Mouse (Mus musculus) kidney, embryonic 14.5 days (tissue): ENCODE data around the gene Cd24a. TPM values are rescaled to one million over a fixed set of nuclear protein-coding genes. Genes with fewer than 3 reads are reported as not detected.

Experiments used
- ATAC-seq: fragments of 200-750 bp; cut with Nextera tagmentation; 2 replicates; pipeline ENCODE4 v1.8.0; 2017; ENCODE audit warnings: moderate number of reproducible peaks, mild to moderate bottlenecking, moderate TSS enrichment, moderate library complexity; ENCODE audit not compliant: low FRiP score, low TSS enrichment
- H3K27ac ChIP-seq: fragments of 300-500 bp; sonication (generic); 2 replicates; pipeline ENCODE4 v1.5.1; 2014; ENCODE audit warnings: low read depth, mild to moderate bottlenecking, low read length, moderate library complexity, mixed read lengths
- H3K27me3 ChIP-seq: fragments of 300-500 bp; sonication (generic); 2 replicates; pipeline ENCODE4 v1.6.1; 2014; ENCODE audit warnings: mild to moderate bottlenecking, low read length; ENCODE audit not compliant: control insufficient read depth, insufficient read depth
- H3K36me3 ChIP-seq: fragments of 300-500 bp; sonication (generic); 2 replicates; pipeline ENCODE4 v1.6.1; 2014; ENCODE audit warnings: low read length, mixed read lengths; ENCODE audit not compliant: control insufficient read depth, insufficient read depth
- H3K4me1 ChIP-seq: fragments of 300-500 bp; sonication (generic); 2 replicates; pipeline ENCODE4 v1.6.1; 2014; ENCODE audit warnings: low read length, mixed read lengths; ENCODE audit not compliant: control insufficient read depth, insufficient read depth
- H3K4me2 ChIP-seq: fragments of 300-500 bp; sonication (generic); replicated peaks from 2 replicates; pipeline ENCODE4 v1.6.1; 2014; ENCODE audit warnings: low read depth, mild to moderate bottlenecking, low read length
- H3K4me3 ChIP-seq: fragments of 300-500 bp; sonication (generic); 2 replicates; pipeline ENCODE4 v1.5.1; 2014; ENCODE audit warnings: mild to moderate bottlenecking, low read length
- H3K9ac ChIP-seq: fragments of 300-500 bp; sonication (generic); 2 replicates; pipeline ENCODE4 v1.6.1; 2014; ENCODE audit warnings: low read depth, mild to moderate bottlenecking, low read length, moderate library complexity
- H3K9me3 ChIP-seq: fragments of 300-500 bp; sonication (generic); 2 replicates; pipeline ENCODE4 v1.6.1; 2016; ENCODE audit warnings: low read length; ENCODE audit not compliant: control insufficient read depth
- WGBS: fragments of 180-500 bp; shearing (Covaris S2); extraction: QIAGEN DNeasy Blood & Tissue Kit; methylation state at CpG from one replicate; pipeline ENCODE4 v1.1.7; 2014; 5-methylcytosine and 5-hydroxymethylcytosine counted together
- polyA plus RNA-seq: library from polyadenylated mRNA; unstranded; fragments of >200 nt; fragmentation: Nextera tagmentation; extraction: Ambion mirVana; gene quantifications from 2 replicates; pipeline ENCODE4 v1.2.1, GENCODE M21; 2014

Gene Cd24a
- polyA plus RNA-seq, 1 experiment from 2014 or later, result 609 TPM

DNA sequence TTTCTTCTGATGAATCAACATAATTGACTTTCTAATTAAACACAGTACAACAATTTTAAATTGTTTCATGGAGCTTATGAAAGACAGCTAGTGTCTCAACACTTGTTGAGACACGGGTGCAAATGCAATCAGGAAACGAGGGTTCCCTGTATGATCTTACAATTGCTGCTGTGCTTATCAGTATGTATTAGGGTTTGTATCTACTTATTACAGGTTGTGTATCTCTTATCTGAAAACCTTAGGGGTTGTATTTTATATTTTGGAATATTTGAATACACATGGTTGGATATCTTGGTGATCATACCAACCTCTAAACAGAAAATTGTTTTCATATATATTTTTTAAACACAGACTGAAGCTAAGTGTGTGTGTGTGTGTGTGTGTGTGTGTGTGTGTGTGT lies 16.1 kb downstream of the Cd24a start:
- Histone ChIP-seq H3K27me3 (no peaks in the 10 kb centered on the region), H3K9me3 (no peaks in the 10 kb centered on the region), H3K4me2 (no peak overlapping the region), H3K36me3 (no peaks in the 10 kb centered on the region), H3K27ac (no peak overlapping the region), H3K4me1 (no peaks in the 10 kb centered on the region), H3K4me3 (no peak overlapping the region), H3K9ac (no peak overlapping the region)
- no peak for ATAC-seq
- 83% methylated on average over 2 of the region's 2 CpGs for WGBS

DNA sequence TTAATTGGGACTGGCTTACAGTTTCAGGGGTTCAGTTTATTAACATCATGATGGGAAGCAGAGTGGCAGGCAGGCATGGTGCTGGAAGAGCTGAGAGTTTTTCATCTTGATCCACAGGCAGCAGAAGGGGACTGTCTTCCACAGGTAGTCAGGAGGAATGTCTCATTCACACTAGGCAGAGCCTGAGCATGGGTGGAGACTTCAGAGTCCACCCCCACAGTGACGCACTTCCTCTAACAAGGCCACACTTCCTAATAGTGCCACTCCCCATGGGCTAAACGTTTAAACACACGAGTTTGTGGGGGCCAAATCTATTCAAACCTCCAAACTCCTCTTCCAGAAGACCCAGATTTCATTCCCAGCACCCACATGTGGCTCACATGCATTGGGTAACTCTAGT lies 16.8 kb downstream of the Cd24a start:
- no peak for ATAC-seq
- no peaks in the 10 kb centered on the region for H3K9me3 ChIP-seq
- WGBS, result 72% methylated on average over 3 of the region's 3 CpGs

DNA sequence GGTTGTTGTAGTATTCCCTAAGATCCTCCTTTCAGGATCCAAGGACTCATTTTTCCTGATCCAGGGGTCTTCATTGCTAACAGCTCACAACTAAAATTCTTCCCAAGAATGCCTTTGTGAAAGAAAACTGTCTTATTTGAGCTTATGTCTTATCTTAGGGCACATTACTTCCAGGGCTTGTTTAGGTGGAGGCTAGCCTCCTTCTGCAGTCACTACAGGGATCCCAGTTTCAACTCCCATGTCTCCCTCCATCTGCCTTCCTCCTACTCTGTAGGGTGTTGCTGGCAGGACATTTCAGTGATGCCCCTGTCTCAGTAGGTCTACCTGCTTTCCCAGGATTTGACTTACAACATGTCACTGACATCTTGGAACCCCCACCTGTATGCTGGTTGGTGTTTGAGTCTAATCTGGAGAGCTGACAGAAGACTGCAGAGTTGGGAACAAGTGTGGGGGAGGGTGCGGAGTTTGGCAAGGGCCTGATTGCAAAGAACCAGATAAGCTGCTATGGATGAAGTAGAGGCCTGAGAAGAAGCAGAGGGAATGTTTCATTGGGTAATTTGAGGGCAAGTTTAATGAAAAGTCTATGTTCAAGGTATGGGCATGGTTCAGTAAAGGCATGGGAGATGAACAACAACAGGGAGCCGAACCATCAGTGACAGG lies 20.1 kb downstream of the Cd24a start:
- H3K4me3 ChIP-seq, result no peak overlapping the region
- H3K9me3 ChIP-seq, result no peaks in the 10 kb centered on the region
- 0 out of 2 replicates have a peak, but pooled peaks cover 9% of the 10 kb centered on the region for H3K4me1 ChIP-seq
- H3K9ac ChIP-seq, result no peak overlapping the region
- H3K36me3 ChIP-seq, result no peaks in the 10 kb centered on the region
- no peak for ATAC-seq
- WGBS, result 93% methylated on average over 2 of the region's 2 CpGs
- no peak overlapping the region for H3K27ac ChIP-seq
- H3K27me3 ChIP-seq, result no peaks in the 10 kb centered on the region
- H3K4me2 ChIP-seq, result no peak overlapping the region

More for the DNA sequence above, 16.8 kb downstream of the Cd24a start:
- Histone ChIP-seq H3K4me3 (no peak overlapping the region), H3K27me3 (no peaks in the 10 kb centered on the region), H3K27ac (no peak overlapping the region), H3K9ac (no peak overlapping the region), H3K36me3 (no peaks in the 10 kb centered on the region), H3K4me1 (no peaks in the 10 kb centered on the region), H3K4me2 (no peak overlapping the region)

DNA sequence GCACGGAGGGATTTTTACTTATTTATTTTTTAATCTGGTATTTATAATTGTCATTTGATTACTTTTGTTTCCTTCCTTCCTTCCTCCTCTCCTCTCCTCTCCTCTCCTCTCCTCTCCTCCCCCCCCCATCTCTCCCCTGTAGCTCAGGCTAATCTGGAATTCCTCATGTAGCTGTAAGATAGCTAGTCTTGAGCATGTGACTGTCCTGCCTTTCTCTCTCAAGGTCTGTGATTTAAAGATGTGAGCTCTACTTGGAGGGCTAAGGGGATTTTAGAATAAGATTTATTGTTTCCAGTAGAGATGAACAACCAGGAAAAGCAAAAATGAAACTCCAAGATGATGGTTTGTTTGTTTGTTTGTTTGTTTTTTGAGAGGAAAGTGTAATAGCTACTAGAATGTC lies 23.0 kb downstream of the Cd24a start:
- WGBS, result 84% methylated on average over 1 of the region's 1 CpGs
- Histone ChIP-seq H3K4me1 (0 out of 2 replicates have a peak, but pooled peaks cover 9% of the 10 kb centered on the region), H3K9me3 (no peaks in the 10 kb centered on the region), H3K27me3 (no peaks in the 10 kb centered on the region), H3K9ac (no peak overlapping the region), H3K36me3 (no peaks in the 10 kb centered on the region), H3K27ac (peak overlapping the region; percentile 39; the same call in 1 of the 2 replicates), H3K4me3 (no peak overlapping the region), H3K4me2 (no peak overlapping the region)
- peak; percentile 74; the same call in 1 of the 2 replicates for ATAC-seq

DNA sequence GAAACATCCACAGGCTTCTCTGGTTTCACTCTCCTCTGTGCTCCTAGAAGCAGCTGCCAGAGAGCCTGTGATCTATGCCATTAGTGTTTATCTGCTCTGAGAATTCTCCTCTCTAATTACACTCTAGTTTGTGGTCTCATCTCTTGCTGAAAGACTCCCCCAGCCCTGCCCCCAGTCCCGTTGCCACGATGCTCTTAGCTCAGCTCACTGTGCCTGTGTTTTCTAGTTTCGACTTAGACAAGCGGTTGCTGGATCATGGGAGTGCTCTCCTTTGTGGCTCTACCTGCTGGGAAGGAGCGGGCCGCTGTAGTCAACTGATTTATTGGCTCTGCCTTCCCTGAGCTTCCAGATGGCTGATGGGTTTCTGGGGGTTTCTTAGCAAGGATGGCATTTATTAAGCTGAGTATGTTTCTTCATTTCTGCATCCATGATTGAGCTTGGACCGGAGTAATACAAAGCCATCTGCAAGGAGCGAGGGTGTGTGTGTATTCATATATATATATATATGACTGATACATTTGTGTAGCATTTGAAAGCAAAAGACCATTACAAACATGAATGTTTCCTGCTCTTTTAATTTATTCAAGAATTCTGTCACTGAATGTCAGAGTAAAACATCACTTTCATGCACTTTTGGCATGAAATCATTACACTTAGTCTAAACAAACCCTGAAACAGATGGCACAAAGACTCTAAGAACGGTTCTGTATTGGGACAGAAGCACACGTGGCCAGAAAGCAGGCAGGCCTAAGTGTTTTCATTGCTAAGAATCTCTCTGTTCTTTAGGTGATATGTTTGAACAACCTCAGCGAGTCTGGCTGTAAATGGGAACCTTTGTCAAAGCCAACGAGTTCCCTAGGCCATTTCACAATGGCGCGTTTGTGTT lies 23.7 kb downstream of the Cd24a start:
- Histone ChIP-seq H3K27ac (peak overlapping the region; percentile 39; the same call in 1 of the 2 replicates), H3K4me3 (no peak overlapping the region), H3K4me1 (0 out of 2 replicates have a peak, but pooled peaks cover 9% of the 10 kb centered on the region), H3K9me3 (no peaks in the 10 kb centered on the region), H3K9ac (no peak overlapping the region), H3K4me2 (no peak overlapping the region), H3K27me3 (no peaks in the 10 kb centered on the region), H3K36me3 (no peaks in the 10 kb centered on the region)
- WGBS, result 23% methylated on average over 14 of the region's 14 CpGs
- peak; percentile 94 for ATAC-seq

DNA sequence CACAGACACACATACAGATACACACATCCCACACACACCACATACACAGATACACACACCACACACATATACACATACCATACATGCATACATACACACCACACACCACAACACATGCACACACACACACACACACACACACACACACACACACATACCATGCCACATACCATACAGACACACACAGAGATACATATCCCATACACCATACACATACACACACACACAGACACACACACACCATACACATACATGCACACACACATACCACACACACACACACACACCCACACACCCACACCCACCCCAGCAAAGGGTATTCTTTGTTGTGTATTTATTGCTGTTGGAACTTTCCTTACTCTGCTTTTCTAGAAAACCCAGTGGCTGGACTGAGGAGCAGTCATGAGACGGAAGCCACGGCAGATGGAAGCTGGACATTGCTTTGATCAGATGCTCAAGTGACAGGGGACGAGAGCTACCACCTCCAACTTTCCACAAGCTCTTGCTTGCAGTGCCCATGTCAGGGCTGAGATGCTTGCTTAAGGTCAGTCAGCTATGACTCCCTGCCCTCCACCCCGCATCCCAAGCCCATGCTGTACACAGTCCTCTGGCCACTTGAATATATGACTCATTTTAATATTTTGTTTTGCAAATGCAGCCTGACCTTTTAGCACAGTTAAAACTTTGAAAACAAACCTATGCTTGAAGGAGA lies 26.0 kb downstream of the Cd24a start:
- H3K36me3 ChIP-seq, result no peaks in the 10 kb centered on the region
- WGBS, result 57% methylated on average over 4 of the region's 4 CpGs
- ATAC-seq, result no peak
- H3K9ac ChIP-seq, result no peak overlapping the region
- H3K4me3 ChIP-seq, result no peak overlapping the region
- no peaks in the 10 kb centered on the region for H3K9me3 ChIP-seq
- H3K27me3 ChIP-seq, result no peaks in the 10 kb centered on the region
- no peak overlapping the region for H3K4me2 ChIP-seq
- H3K4me1 ChIP-seq, result 0 out of 2 replicates have a peak, but pooled peaks cover 9% of the 10 kb centered on the region
- no peak overlapping the region for H3K27ac ChIP-seq

DNA sequence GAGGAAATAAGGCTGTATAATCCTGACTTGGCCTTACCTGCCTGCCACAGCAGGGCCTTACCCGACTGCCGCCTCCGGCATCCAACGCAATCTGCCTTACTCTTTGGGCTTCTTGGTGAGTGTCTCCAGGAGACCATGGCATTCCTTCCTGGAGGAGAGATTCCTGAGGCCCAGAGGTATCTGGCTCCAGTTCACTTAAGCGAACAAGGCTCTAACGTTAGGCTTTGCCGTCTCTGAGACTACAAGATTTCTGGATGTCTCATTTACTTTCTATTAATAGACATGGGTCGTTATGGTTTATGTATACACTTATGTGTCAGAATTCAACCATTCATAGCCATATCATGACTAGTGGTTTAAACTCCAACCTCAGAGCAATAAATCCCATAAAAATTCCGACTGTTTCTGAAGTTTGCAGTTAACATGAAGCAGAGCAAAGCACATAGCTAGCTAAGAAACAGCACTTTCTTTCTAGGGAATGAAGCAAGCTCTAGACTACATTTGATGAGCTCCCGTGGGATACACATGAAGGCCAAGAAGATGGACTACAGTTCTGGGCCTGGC lies 26.7 kb downstream of the Cd24a start:
- 72% methylated on average over 10 of the region's 10 CpGs for WGBS
- no peaks in the 10 kb centered on the region for H3K9me3 ChIP-seq
- H3K27ac ChIP-seq, result no peak overlapping the region
- H3K4me2 ChIP-seq, result no peak overlapping the region
- H3K9ac ChIP-seq, result no peak overlapping the region
- H3K4me3 ChIP-seq, result no peak overlapping the region
- H3K36me3 ChIP-seq, result no peaks in the 10 kb centered on the region
- no peaks in the 10 kb centered on the region for H3K27me3 ChIP-seq
- H3K4me1 ChIP-seq, result 0 out of 2 replicates have a peak, but pooled peaks cover 9% of the 10 kb centered on the region
- no peak for ATAC-seq

DNA sequence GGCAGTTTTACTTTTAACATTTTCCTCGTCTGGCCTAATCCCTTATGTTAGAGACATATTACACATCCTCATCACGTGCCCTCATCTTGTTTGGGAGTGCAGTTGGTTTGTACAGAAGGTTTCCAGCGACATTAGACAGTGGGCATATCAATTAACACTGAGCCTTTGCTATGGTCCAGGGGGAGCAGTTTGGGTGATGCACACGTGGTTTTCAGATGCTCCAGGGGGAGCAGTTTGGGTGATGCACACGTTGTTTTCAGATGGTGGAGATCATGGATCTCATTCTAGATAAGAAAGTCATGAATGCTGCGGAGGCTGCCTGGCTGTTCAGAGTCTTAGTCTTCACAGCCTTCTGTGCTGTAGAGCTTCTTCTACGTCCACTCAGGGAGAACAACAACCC lies 27.8 kb downstream of the Cd24a start:
- H3K4me2 ChIP-seq, result no peak overlapping the region
- no peaks in the 10 kb centered on the region for H3K9me3 ChIP-seq
- H3K27ac ChIP-seq, result no peak overlapping the region
- 0 out of 2 replicates have a peak, but pooled peaks cover 6% of the 10 kb centered on the region for H3K4me1 ChIP-seq
- H3K4me3 ChIP-seq, result no peak overlapping the region
- WGBS, result 68% methylated on average over 7 of the region's 7 CpGs
- H3K9ac ChIP-seq, result no peak overlapping the region
- no peaks in the 10 kb centered on the region for H3K27me3 ChIP-seq
- no peak for ATAC-seq
- H3K36me3 ChIP-seq, result no peaks in the 10 kb centered on the region
